Mouse (Mus musculus): ENCODE data around the gene Cabcoco1. TPM values are rescaled to one million over a fixed set of nuclear protein-coding genes. Genes with fewer than 3 reads are reported as not detected.

Gene Cabcoco1
- 22.6 and 23.1 TPM in 2 replicates for polyA plus RNA-seq (2016; fragmentation: Nextera tagmentation; extraction: Ambion mirVana)

GRCm38 (mm10) chr10:68541139-68541942 is at the start of gene Cabcoco1:
Gene Cabcoco1 (minus strand): TSS chr10:68541896.
- H3K9me3 ChIP-seq (replicated peaks): no peaks in the 10 kb centered on the region; the same call in 1 of the 2 replicates
- peak; percentile 79 for ATAC-seq (ENCODE audit: insufficient number of reproducible peaks, low FRiP score)

GRCm38 (mm10) chr10:68589530-68590252 is 48.0 kb upstream of the Cabcoco1 start:
- H3K27me3 ChIP-seq (replicated peaks): no peaks in the 10 kb centered on the region
- ATAC-seq (ENCODE audit: insufficient number of reproducible peaks, low FRiP score): no peak
- 82% methylated on average over 11 of the region's 11 CpGs for WGBS

More at GRCm38 (mm10) chr10:68541139-68541942, at the start of gene Cabcoco1:
- Histone ChIP-seq H3K27me3 (replicated peaks) (no peaks in the 10 kb centered on the region), H3K4me2 (peak within 1 kb of the TSS; percentile 67), H3K4me3 (peak within 1 kb of the TSS; percentile 45), H3K9ac (peak within 1 kb of the TSS; percentile 58), H3K27ac (ENCODE audit: poor library complexity, severe bottlenecking) (peak within 1 kb of the TSS; percentile 36), H3K36me3 (no peaks in the 10 kb centered on the region), H3K4me1 (replicated peaks) (peaks cover 12% of the 10 kb centered on the region)
- WGBS: 5% methylated on average over 17 of the region's 17 CpGs

GRCm38 (mm10) chr10:68587416-68588040 is 45.8 kb upstream of the Cabcoco1 start:
- no peaks in the 10 kb centered on the region for H3K36me3 ChIP-seq
- no peak overlapping the region for H3K9ac ChIP-seq
- no peak overlapping the region for H3K27ac ChIP-seq (ENCODE audit: poor library complexity, severe bottlenecking)
- ATAC-seq (ENCODE audit: insufficient number of reproducible peaks, low FRiP score): no peak
- WGBS: 80% methylated on average over 4 of the region's 4 CpGs
- no peak overlapping the region for H3K4me2 ChIP-seq
- no peak overlapping the region for H3K4me3 ChIP-seq
- H3K4me1 ChIP-seq (replicated peaks): no peaks in the 10 kb centered on the region
- H3K27me3 ChIP-seq (replicated peaks): no peaks in the 10 kb centered on the region
- no peaks in the 10 kb centered on the region for H3K9me3 ChIP-seq (replicated peaks)

More at GRCm38 (mm10) chr10:68589530-68590252, 48.0 kb upstream of the Cabcoco1 start:
- Histone ChIP-seq H3K4me3 (no peak overlapping the region), H3K27ac (ENCODE audit: poor library complexity, severe bottlenecking) (no peak overlapping the region), H3K9ac (no peak overlapping the region), H3K9me3 (replicated peaks) (no peaks in the 10 kb centered on the region), H3K36me3 (no peaks in the 10 kb centered on the region), H3K4me1 (replicated peaks) (no peaks in the 10 kb centered on the region), H3K4me2 (no peak overlapping the region)

DNA sequence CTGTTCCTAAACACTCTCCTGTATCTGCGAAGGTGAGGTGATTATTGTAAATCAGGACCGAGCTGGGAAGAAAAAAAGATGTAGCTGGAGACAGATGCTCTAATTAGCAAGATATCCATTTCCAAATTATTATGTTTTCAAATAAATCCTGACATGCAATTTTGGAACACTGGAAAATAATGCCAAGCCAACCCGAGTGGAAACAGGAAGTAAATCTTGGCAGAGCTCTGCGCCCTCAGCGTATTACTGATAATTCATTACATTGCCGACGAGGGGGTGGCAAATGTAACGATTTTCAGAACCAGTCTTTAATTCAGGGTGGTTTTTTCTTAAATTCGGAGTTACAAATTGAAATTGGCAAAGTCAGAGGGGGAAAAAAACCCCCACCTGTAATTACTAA is 35.6 kb upstream of the Cabcoco1 start:
- H3K9ac ChIP-seq: no peak overlapping the region
- 75% methylated on average over 9 of the region's 9 CpGs for WGBS
- H3K4me1 ChIP-seq (replicated peaks): no peaks in the 10 kb centered on the region
- H3K4me3 ChIP-seq: no peak overlapping the region
- H3K9me3 ChIP-seq (replicated peaks): no peaks in the 10 kb centered on the region; the same call in 1 of the 2 replicates
- no peaks in the 10 kb centered on the region for H3K27me3 ChIP-seq (replicated peaks)
- no peaks in the 10 kb centered on the region for H3K36me3 ChIP-seq
- no peak for ATAC-seq (ENCODE audit: insufficient number of reproducible peaks, low FRiP score)
- H3K27ac ChIP-seq (ENCODE audit: poor library complexity, severe bottlenecking): no peak overlapping the region
- H3K4me2 ChIP-seq: no peak overlapping the region

DNA sequence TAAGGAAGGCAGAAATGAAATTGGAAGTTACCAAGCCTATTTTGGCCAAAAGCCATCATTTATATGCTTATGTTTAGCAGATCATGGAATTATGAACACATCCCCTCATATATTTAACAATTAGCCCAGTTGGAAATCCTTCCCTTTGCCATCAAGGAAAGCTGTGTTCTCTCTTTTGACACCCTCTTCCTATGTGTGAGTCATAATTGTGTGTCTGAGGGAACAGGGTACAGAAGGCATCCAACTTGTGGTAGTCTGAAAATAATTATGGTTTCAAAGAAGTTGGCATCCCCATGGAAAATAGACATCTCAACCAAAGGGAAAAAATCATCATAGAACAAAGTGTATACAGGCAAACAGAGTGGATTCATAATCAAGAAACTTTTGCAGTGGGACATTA is 26.5 kb upstream of the Cabcoco1 start:
- Histone ChIP-seq H3K27me3 (replicated peaks) (no peaks in the 10 kb centered on the region), H3K4me2 (no peak overlapping the region), H3K9ac (no peak overlapping the region), H3K9me3 (replicated peaks) (no peaks in the 10 kb centered on the region; the same call in 1 of the 2 replicates), H3K4me1 (replicated peaks) (no peaks in the 10 kb centered on the region), H3K4me3 (no peak overlapping the region), H3K36me3 (no peaks in the 10 kb centered on the region), H3K27ac (ENCODE audit: poor library complexity, severe bottlenecking) (no peak overlapping the region)
- ATAC-seq (ENCODE audit: insufficient number of reproducible peaks, low FRiP score): no peak

DNA sequence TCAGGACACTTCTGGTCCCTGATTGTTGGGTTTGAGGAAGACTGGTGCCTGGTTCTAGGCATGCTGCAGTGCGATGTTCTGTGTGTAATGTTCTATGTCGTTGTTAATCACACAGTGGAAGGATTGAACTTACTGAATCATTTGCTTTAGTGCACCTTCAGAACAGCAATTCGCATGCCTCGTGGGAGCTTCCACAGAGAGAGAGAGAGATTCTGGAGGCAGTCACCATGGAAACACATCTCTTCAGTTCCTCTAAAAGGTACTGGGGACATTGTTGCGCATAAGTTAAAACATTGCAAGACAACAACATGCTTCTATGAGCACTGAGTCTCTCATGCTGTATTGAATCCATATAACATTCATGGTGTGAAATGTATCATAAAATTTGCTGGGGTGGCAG is 20.6 kb upstream of the Cabcoco1 start:
- Histone ChIP-seq H3K27me3 (replicated peaks) (no peaks in the 10 kb centered on the region), H3K4me1 (replicated peaks) (no peaks in the 10 kb centered on the region), H3K4me2 (no peak overlapping the region), H3K36me3 (no peaks in the 10 kb centered on the region), H3K9ac (no peak overlapping the region), H3K9me3 (replicated peaks) (no peaks in the 10 kb centered on the region), H3K4me3 (no peak overlapping the region), H3K27ac (ENCODE audit: poor library complexity, severe bottlenecking) (no peak overlapping the region)
- no peak for ATAC-seq (ENCODE audit: insufficient number of reproducible peaks, low FRiP score)
- 86% methylated on average over 5 of the region's 5 CpGs for WGBS

- Histone ChIP-seq H3K36me3 (no peaks in the 10 kb centered on the region), H3K9ac (no peak overlapping the region), H3K27me3 (replicated peaks) (no peaks in the 10 kb centered on the region), H3K4me1 (replicated peaks) (no peaks in the 10 kb centered on the region), H3K9me3 (replicated peaks) (no peaks in the 10 kb centered on the region), H3K4me2 (no peak overlapping the region), H3K4me3 (no peak overlapping the region), H3K27ac (ENCODE audit: poor library complexity, severe bottlenecking) (peak overlapping the region; percentile 14; the same call in 1 of the 2 replicates)
- WGBS: 67% methylated on average over 4 of the region's 4 CpGs
- ATAC-seq (ENCODE audit: insufficient number of reproducible peaks, low FRiP score): no peak
These were observed 17.1 kb upstream of the Cabcoco1 start for GRCm38 (mm10) chr10:68558828-68559219.

- Histone ChIP-seq H3K4me2 (no peak overlapping the region), H3K9me3 (replicated peaks) (no peaks in the 10 kb centered on the region), H3K27ac (ENCODE audit: poor library complexity, severe bottlenecking) (peak overlapping the region; percentile 14; the same call in 1 of the 2 replicates), H3K4me1 (replicated peaks) (no peaks in the 10 kb centered on the region), H3K27me3 (replicated peaks) (no peaks in the 10 kb centered on the region), H3K4me3 (no peak overlapping the region), H3K9ac (no peak overlapping the region), H3K36me3 (no peaks in the 10 kb centered on the region)
- 68% methylated on average over 13 of the region's 13 CpGs for WGBS
- no peak for ATAC-seq (ENCODE audit: insufficient number of reproducible peaks, low FRiP score)
These were observed 16.6 kb upstream of the Cabcoco1 start for GRCm38 (mm10) chr10:68558105-68558827.

GRCm38 (mm10) chr10:68553677-68554076 is 12.0 kb upstream of the Cabcoco1 start:
- no peak overlapping the region for H3K4me3 ChIP-seq
- no peak for ATAC-seq (ENCODE audit: insufficient number of reproducible peaks, low FRiP score)
- H3K27me3 ChIP-seq (replicated peaks): no peaks in the 10 kb centered on the region
- no peak overlapping the region for H3K27ac ChIP-seq (ENCODE audit: poor library complexity, severe bottlenecking)
- no peaks in the 10 kb centered on the region for H3K4me1 ChIP-seq (replicated peaks)
- no peaks in the 10 kb centered on the region for H3K36me3 ChIP-seq
- no peaks in the 10 kb centered on the region for H3K9me3 ChIP-seq (replicated peaks)
- 79% methylated on average over 3 of the region's 3 CpGs for WGBS
- H3K9ac ChIP-seq: no peak overlapping the region
- H3K4me2 ChIP-seq: no peak overlapping the region

DNA sequence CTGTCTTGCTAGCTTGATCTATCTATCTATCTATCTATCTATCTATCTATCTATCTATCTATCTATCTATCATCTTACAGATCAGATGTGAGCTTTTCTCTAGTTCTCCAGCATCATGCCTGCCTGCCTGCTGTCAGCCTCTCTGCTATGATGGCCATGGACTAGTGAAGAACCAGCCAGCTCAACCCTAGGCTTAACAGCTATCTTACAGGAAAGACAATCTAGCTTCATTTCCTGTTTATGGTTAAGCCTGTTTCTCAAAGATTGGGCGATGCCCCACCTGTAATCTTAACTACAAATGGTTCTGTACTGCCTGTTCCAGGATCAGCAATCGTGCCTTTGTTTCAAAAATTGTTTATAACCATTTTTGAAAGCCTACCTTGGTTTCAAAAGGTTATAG is 10.9 kb upstream of the Cabcoco1 start:
- Histone ChIP-seq H3K4me3 (no peak overlapping the region), H3K9me3 (replicated peaks) (no peaks in the 10 kb centered on the region), H3K4me2 (no peak overlapping the region), H3K27me3 (replicated peaks) (no peaks in the 10 kb centered on the region), H3K36me3 (no peaks in the 10 kb centered on the region), H3K9ac (no peak overlapping the region), H3K4me1 (replicated peaks) (no peaks in the 10 kb centered on the region), H3K27ac (ENCODE audit: poor library complexity, severe bottlenecking) (no peak overlapping the region)
- 51% methylated on average over 2 of the region's 2 CpGs for WGBS
- no peak for ATAC-seq (ENCODE audit: insufficient number of reproducible peaks, low FRiP score)

Measured in heart, embryonic 12.5 days (tissue).